Mouse (Mus musculus) kidney, adult 2 months (tissue): Measurements from ENCODE around the gene Ptpn4.

Experiments used
- CTCF ChIP-seq: fragments of 200-500 bp; conservative IDR thresholded peaks from 2 replicates; pipeline ENCODE4 v1.5.1; 2011; ENCODE audit warnings: low read depth, mild to moderate bottlenecking, control low read depth, low read length, moderate library complexity, mixed read lengths; ENCODE audit not compliant: insufficient read depth, insufficient read length
- POLR2A ChIP-seq: fragments of 200-500 bp; IDR thresholded peaks from one replicate; pipeline ENCODE4 v1.6.1; 2011; ENCODE audit warnings: low read depth, low read length, control low read depth

- no peak for TF ChIP-seq CTCF
- TF ChIP-seq POLR2A: no peak
These were observed 5.7 kb upstream of the Ptpn4 start for GRCm38 (mm10) chr1:119843121-119843520.
